Mouse (Mus musculus) ovary, postnatal 10 days (tissue): ENCODE data around the gene Carns1.
A peak's percentile ranks its signal among the peaks of the same experiment; 100 is the strongest.

Source experiments
- DNase-seq: peaks from one replicate; pipeline ENCODE4 v3.0.0; 2022; ENCODE audit warnings: low spot score

Carns1 gene

GRCm38 (mm10) chr19:4201291-4201909 is 26.1 kb upstream of the Carns1 start, which contains the start of gene Rad9a:
TSS of gene Rad9a (minus strand) at chr19:4201662.
- DNase-seq: peak; percentile 80

DNA sequence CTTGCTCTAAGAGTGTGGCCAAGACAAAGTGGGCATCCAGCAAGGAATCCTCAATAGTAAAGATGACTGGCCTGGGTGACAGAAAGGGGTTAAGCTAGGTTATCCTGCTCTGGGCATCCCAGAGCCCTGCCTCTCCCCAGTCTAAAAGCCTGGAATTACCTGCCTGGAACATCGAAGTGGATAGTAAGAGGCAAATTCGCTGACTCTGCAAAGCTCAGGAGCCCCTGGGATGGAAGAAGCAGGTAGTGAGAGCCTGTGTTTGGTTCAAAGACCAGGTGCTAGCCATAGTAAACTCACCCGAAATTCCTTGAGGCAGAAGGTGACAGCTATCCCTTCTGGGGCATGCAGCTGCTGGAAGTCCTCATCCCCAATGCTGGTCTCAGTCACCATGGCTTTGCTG is 21.9 kb upstream of the Carns1 start:
- DNase-seq: no peak

DNA sequence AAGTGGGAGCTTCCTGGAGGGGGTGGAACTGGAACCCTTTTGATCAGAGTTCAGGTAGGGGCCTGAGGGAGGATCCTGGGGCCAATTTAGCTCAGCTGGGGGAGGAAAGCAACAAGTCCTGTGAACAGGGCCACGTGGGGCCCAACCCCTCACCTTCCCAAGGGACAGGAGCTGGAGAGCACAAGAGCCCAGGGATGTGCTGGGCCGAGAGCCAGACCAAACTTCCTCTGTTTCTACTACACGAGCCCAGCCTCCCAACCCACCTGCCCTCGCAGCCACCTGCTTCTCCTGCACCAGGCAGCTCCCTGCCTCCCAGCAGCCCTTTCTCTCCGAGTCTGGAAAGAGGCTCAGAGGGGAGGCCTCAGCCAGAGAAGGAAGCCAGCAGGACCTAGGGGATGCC is 21.3 kb upstream of the Carns1 start:
- no peak for DNase-seq

DNA sequence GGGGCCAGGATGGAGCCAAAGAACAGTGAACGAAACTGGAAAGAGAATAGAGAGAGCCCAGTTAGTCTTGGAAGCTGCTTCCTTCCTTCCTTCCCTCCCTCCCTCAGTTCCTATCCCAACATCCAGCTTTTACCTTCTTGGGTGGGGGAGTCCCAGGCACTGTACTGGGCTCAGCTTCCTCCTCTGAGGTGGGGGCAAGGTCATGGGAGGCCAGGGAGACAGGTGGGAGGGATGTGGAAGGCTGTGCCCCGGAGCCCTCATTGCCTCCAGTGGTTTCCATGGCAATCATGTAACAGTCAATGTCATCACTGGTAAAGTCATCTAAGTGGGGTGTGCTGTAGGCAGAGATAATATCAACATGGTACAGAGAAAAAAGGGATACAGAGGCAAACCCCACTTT is 20.8 kb upstream of the Carns1 start:
- no peak for DNase-seq

GRCm38 (mm10) chr19:4194776-4195650 is 19.7 kb upstream of the Carns1 start:
- DNase-seq: no peak

GRCm38 (mm10) chr19:4194021-4194724 is 18.9 kb upstream of the Carns1 start:
- no peak for DNase-seq

GRCm38 (mm10) chr19:4193129-4193528 is 17.9 kb upstream of the Carns1 start:
- no peak for DNase-seq

DNA sequence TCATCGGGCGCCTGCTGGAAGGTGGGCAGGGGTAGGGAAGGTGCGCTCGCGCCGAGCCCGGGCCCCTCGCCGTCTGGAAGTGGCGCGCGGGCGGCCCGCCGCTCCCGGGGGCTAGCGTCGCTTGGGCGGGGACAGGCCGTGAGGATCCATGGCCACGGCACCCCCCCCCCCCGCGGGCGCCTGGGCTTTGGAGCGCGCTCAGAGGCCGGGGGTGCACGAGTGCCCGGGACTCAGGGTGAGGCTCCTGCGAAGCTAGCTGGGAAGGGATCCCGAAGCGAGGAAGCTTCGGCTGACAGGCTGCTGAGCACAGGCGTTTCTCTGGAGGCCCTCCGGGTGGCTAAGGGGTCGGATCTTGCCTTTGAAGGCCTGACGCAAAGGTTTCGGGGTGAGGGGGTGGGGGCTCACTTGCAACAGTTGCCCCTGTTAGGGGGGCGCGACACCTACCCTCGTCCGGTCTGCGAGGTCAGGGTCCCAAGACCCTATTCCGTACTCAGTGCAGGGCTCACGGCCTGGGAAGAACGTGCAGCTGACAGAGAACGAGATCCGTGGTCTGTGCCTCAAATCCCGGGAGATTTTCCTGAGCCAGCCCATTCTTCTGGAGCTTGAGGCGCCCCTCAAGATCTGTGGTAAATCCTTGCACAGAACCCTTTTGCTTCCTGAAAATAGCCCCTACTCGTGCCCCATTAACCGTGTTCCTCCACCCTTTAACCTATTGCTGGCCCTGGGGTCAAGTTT is 17.1 kb upstream of the Carns1 start:
- DNase-seq: no peak

- peak; percentile 91 for DNase-seq
Measured at GRCm38 (mm10) chr19:4191528-4192250, 16.4 kb upstream of the Carns1 start, which contains the start of gene Ppp1ca. TSS of gene Ppp1ca (plus strand) at chr19:4192065.

- no peak for DNase-seq
Measured at GRCm38 (mm10) chr19:4190831-4191334, 15.6 kb upstream of the Carns1 start, which contains the start of gene Tbc1d10c. TSS of gene Tbc1d10c (minus strand) at chr19:4191284.

DNA sequence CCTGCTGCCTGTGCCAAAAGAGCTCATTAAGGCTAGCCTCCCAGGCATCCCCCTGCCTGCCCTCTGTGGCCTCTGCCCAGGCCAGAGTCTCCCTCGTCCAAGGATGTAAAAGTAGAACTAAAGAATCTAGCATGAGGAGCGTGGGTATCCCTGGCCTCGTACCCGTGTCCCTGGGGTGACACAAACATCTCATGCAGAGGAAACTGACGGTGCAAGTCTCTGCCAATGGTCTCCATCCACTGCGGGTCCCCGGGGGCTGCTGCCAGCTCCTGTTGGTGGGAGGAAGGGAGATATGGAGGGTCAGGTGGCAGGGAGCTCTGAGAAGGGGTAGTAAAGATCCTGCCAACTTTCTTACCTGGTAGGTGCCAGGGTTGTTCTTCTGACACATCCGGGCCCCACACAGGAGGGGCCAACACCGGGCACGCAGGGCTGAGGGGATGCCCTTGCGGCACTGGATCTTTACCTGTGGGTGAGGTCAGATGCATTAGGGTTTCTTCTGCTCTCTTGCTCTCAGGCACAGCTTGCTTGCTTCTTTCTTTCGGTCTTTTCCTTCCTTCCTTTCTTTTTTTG is 13.9 kb upstream of the Carns1 start:
- DNase-seq: no peak

- DNase-seq: no peak
Measured at GRCm38 (mm10) chr19:4187303-4187702, 12.0 kb upstream of the Carns1 start.

DNA sequence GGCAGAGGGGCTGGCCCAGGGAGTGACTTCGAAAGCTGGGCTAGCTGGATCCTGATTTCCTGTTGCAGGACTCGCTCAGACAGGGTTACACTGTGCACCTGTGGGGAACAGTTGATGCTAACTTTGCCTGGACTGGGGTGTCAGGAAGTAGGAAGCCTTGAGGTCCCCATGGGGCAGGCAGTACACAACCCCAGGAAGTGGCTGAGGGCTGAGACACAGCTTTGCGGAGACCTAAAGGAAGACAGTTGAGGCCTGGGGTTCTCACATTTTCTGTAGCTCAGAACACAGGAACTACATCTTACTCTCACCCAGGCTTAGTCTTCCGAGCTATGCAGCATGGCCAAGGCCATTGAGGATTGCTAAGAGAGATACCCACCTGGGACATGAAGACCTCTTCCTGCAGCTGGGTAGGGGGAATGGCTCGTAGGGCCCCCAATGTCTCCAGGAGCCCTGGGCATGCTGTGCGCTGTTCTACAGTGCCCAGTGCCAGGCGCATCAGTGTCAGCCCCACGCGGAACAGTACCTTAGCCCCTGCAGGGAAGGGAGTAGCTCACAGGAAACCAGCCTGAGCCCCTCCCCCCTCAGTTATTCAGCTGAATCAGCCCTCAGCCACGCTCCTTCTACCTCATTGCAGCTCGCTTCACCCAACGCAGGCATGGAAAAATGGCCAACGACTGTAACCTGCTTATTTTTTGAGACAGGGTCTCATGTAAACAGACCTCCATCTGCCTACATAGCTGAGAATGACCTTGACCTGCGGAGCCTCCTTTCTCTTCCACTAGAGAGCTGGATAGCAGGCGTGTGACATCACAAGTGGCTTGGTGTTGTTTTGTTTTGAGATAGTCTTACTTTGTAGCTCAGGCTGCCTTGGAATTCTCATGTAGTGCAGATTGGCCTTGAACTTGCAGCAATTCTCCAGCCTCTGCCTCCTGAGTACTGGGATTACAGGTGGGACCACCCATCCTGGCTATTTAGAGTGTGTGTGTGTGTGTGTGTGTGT is 10.0 kb upstream of the Carns1 start:
- DNase-seq: no peak

DNA sequence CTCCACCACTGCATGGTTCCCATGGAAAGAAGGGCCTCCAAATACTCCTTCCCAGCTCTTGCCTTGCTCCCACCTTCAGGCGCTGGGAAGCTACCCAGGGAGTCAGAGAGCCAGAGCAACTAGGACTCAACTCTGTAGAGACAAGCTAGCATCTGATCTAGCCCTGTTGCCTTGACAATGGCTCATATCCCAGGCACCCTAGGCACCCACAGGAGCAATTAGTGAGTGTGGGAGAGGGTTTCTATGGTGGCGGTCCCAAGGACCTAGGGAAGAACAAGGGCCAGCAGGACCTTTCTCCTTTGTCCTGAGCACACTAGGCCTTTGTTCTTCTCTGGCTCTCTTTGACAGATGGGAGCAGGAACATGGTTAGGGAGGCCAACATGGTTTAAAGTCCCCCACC is 8.4 kb upstream of the Carns1 start:
- no peak for DNase-seq

- DNase-seq: no peak
Measured at GRCm38 (mm10) chr19:4181892-4182291, 6.6 kb upstream of the Carns1 start.

- DNase-seq: no peak
Measured at GRCm38 (mm10) chr19:4180411-4180810, 5.1 kb upstream of the Carns1 start.

DNA sequence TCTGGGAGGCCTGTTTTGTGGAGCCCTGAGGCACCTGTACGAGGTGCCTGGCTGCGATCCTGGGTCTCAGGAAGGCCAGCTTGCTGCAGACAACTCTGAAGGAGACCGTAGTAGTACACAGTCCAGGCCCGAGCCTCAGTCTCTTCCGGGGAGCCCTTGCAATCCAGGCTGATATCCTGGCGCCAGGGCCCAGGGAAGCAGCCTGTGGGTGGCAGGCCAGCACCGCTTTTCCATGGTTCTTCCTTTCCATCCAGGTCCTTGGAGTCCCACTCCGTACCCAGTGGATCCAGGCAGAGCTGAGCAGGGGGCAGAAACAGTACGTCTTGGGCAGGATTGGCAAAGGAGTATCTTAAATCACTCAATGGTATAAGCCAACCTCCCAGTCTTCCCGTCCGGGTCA is 2.4 kb downstream of the Carns1 start:
- DNase-seq: no peak

GRCm38 (mm10) chr19:4171393-4172290 is 3.6 kb downstream of the Carns1 start:
- DNase-seq: no peak
